Mouse (Mus musculus) cerebellum, postnatal 36 days (tissue): Measurements from ENCODE around the gene Rdh13.
"Not testable (repeated sequence)": the region's sequence is repeated elsewhere in the genome, so short reads cannot be mapped to it uniquely, and the experiment has no call there.

Source experiments
- DNase-seq, 2 experiments: peaks; one replicate each; pipeline ENCODE4 v3.0.0; 2021 to 2022; ENCODE audit warnings: mixed read lengths in 2 of 2

Rdh13 gene

DNA sequence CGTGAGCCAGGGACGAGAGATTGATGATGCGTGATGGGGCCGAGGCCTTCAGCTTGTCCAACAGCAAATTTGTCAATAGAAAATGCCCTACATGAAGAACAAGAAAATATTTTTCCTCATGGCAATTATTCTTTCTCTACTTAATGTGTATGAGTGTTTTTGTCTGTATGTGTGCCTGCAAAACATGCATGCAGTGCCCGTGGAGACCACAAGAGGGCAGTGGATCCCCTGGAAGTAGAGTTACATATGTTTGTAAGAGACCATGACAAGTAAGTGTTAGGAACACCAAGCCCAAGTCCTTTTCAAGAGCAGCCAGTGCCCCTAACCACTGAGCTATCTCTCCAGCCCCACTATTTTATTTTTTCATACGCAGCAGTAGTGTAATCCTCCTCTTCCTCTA, 13.9 kb downstream of the Rdh13 start:
- DNase-seq: peak; percentile 56 to 62

DNA sequence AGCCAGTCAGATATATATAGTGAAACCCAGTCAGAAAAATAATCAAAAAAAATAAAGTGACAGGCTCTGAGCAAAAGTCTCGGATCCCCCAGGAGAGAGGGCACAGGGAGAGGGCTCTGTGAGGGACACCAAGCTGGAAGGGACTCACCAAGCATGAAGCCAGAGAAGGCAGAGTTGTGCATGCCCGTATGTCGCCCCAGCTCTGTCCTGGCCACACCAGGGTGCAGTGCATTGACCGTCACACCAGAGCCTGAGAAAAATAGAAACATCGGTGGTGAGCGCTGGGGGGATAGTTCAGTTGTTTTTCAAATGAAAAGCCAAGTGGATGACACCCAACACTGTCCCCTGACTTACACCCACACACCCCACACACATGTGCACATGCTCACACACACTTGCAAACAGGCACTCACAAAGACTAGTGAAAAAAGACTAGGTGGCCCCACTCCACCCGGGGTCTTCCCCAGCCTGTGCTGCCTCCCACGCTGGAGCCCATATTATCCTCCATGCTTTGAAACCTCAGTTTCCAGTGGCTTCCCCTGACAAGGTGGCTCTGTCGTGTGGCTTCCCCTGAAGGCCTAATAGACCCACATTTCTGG, 15.1 kb downstream of the Rdh13 start:
- DNase-seq: no peak

DNA sequence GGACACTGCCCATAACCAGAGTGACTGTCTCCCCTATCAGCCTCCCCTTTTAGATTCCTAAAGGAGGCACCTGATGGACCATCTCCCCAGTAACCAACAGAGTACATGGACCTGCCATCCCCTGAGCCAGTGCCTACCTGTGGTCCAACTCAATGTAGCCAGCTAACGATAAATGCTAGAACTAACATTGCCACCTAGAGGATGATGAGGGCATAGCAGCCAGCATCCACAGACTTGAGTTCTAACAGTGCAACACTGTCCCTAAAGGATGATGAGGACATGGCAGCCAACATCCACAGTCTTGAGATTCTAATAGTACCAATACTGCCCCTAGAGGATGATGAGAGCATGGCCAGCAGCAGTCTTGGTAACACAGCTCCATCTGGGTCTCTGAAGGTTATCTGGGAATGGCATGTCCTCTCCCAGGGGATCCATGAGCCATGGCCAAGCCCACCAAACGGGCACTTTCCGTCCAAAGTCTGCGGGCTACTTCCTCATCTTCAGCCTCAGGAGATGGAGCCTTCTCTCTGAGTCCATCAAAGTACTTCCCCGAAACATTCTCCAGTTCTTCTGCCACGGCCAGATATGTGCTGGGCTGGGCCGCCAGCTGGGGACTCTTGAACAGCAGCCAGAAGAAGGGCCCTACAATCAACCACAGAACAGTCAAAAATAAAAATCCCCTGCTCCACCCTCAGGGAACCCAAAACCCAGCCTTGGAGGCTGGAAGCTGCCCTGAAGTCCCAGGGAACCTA, 18.1 kb downstream of the Rdh13 start:
- DNase-seq: peak; percentile 85 to 94

DNA sequence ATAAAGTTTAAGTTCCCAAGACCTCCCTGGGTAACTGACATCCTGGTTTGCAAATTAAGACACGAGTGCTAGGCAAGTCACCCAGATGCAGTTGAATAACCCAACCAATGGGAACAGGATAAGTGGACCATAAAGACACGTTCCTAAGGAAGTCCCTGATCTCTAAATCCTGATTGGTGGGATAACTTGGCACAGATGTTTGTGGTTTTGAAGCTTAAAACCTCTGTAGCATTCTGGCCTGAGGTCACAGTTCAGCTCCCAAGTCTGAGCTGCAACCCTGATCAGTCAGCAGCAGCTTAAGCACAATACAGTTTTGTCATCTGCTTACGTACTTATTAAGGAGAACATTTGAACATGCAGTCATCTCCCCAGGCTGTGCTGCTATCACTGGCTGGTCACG, 25.2 kb downstream of the Rdh13 start:
- no peak for DNase-seq

DNA sequence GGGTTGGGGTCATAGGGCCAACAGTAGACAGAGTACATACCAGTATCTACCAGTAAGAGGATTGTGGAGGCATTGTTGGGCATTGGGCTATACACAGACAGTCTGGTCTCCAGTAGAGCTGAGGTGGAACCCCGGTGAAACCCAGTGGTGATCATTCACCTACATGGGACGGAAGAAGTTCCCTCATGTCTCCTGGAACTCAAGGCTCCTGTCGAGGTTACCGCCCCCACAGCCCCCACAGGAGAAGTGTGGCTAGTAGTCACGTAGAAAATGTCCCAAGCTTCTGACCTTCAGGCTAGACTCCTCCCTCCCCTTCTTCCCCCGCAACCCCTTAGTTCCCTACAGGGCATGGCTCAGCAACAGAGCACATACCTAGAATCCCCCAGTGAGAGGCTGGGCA, 25.8 kb downstream of the Rdh13 start:
- DNase-seq: no peak

DNA sequence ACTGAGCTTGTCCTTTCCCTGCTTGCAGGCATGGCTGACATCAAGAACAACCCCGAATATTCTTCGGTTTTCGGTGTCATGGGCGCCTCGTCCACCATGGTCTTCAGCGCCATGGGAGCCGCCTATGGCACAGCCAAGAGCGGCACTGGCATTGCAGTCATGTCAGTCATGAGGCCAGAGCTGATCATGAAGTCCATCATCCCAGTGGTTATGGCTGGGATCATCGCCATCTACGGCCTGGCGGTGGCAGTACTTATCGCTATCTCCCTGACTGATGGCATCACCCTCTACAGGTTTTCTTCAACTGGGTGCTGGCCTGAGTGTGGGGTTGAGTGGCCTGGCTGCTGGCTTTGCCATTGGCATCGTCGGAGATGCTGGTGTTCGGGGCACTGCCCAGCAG, 33.0 kb downstream of the Rdh13 start:
- not testable (repeated sequence) for DNase-seq

DNA sequence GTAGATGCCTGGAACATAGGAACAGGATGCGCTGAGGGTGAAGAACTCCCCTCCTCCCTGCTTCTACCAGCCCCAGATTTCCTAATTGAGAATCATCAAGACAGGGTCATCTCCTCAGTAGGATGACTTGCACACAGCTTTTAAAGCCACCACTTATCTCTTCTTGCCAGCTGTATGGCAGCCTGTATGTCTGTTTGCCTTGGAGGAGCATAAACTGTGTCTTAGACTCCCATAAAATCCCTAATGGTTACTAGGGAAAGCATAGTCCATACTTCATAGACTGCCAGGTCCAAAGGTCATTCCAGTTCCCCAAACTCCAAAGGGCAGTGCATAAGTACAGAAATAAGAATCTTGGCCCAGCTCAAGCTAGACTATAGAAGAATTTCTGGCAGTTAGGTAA, 47.7 kb downstream of the Rdh13 start, which contains the start of gene Gp6:
TSS of gene Gp6 (minus strand) at position 15 of the 400 bp plus-strand sequence.
- DNase-seq: no peak
